Mouse (Mus musculus) lung, adult 18-20 months (tissue): ENCODE measurements around the gene Mreg.

Source experiments
- DNase-seq, 2 experiments: peaks; one replicate each; pipeline ENCODE4 v3.0.0; 2022; ENCODE audit warnings: mixed read lengths in 2 of 2

Gene Mreg

GRCm38 (mm10) chr1:72226887-72227481, 14.9 kb upstream of the Mreg start:
- no peak for DNase-seq

- DNase-seq: peak in 1 of 2 experiments; percentile 38
Observed at GRCm38 (mm10) chr1:72226172-72226886, 14.2 kb upstream of the Mreg start.

GRCm38 (mm10) chr1:72225720-72226171, 13.6 kb upstream of the Mreg start:
- peak; percentile 83 to 86 for DNase-seq

- DNase-seq: peak in 1 of 2 experiments; percentile 13
Observed at GRCm38 (mm10) chr1:72225054-72225718, 13.1 kb upstream of the Mreg start.

- DNase-seq: no peak
Observed at GRCm38 (mm10) chr1:72220008-72220407, 7.9 kb upstream of the Mreg start.

- DNase-seq: no peak
Observed at GRCm38 (mm10) chr1:72219116-72219515, 7.0 kb upstream of the Mreg start.

DNA sequence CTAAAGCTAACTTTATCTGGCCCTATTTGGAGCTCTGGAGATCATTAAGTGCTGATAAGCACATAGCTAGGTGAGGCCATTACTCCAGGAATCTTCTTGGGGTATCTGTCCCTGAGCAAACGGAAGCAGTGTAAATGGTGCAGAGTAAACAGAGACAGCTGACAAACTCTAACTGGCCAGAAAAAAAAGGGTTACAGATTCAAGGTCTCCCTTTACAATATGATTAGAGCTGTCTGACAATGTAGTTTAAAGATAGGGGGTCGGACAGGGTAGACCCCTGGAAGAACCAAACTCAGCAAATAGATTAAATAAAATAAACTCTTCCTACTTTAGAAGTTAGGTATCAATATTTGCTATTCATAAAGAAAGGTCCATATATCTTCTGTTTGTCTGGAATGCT, 6.5 kb upstream of the Mreg start:
- no peak for DNase-seq

- DNase-seq: no peak
Observed at GRCm38 (mm10) chr1:72216761-72217160, 4.7 kb upstream of the Mreg start.

- DNase-seq: no peak
Observed at GRCm38 (mm10) chr1:72215174-72215573, 3.1 kb upstream of the Mreg start.

DNA sequence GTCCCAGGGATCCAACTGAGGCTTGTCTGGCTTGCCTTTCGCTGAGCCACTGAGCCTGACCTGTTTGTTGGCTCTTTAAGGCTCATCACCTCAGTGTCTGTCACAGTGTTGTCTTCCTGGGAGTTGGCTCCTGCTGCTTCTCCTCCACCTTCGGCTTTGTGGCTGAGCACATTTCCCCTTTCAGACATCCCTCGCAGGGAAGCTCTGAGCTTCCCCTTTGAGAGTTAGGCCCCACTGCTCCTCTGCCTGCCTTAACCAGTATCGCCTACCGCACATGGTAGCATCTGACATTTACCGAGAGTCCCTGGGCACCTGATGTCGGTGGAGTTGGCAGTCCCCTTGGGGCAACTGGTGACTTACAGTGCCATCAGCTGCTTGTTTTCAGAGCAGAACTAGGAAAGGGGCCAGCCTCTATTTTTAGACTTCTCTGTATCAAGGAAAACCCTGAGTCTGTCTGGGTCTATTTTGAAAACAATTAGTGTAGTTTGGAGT, 2.4 kb upstream of the Mreg start:
- DNase-seq: no peak

DNA sequence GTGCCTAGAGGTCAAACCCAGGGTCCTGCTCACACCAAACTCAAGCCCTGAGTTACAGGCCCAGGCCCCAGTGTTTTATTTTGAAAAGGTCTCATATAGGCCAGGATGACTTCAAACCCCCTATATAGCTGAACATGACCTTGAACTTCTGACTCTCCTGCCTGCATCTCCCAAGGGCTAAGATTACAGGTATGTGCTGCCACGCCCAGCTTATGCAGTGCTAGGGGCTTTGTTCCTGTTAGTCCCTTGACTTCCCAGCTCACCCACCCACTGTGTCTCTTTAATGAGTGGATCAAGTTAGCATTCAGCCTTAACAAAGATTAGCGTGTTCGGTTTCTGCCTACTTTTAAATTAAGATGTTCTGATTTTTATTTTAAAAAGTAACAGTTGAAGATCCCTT, 1.8 kb upstream of the Mreg start:
- no peak for DNase-seq

DNA sequence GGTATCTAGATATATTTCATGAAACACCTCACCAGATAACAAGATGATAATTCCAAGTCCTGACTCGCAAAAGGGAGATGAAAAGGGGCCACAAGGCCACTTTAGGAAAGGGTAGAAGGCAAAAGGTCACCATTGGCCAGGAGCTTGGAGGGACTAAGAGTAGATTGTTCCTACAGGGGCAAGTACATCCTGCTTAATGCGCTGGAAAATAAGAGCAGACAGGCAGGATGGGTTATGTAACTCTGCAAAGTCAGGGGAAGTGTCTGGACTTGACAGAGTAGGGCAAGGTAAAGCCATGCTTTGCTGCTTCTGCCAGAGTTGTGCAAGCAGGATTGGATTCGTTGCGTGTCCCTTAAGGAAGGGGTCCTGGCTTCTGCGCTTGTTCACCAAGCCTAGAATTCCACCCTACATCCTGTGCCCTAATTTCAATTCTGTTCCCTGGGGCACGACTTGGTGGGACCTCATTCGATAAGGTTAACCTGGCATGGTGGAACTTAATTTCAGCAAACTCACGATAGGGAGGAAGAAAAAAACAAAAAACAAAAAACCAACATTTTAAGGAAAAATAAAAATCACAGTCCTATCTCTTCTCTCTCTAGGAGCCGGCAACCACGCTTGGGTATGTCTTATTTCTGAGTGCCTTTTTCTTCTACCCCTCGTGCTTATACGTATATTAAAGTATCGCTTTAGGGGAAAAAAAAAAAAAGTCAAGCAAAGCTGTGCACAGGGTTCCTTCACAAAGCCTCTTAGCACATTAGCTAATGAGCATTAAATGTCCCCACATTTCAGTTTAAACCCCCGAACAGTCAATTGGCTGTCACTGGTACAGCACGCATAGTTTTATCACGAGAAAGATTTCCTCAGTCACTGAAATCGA, 1.1 kb downstream of the Mreg start:
- DNase-seq: no peak

DNA sequence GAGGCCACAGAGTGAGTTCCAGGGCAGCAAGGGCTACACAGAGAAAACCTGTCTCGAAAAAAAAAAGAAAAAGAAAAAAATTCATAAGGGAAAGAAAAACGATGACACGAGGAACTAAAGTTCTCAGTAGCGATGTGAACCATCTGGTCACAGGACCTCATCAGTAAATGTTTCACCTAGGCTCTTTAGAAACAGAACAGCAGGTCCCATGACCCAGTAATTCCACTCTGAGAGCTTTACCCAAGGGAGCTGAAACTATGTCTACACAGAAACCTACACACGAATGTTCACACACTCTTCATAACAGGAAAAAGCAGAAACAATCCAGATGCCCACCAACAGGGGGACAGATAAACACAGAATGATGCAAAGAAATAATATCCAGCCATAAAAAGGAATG, 4.0 kb downstream of the Mreg start:
- DNase-seq: no peak

DNA sequence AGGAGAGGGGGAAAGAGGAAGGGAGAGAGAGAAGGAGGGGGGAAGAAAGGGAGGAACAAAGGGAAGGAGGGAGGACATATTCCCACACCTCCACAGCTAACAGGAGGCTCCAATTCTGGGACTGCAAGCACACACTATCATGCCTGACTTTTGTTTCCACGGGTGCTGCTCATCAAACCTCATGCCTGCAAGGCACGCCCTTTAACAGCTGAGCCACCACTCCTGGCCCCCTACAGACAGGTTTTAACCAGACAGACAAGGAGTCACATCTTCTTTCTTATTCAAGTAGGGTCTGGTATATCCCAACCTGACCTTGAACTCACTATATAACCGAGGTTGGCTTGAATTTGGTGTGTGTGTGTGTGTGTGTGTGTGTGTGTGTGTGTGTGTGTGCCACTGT, 7.0 kb downstream of the Mreg start:
- no peak for DNase-seq

- no peak for DNase-seq
Observed at GRCm38 (mm10) chr1:72203204-72203603, 8.9 kb downstream of the Mreg start.

GRCm38 (mm10) chr1:72202705-72203104, 9.4 kb downstream of the Mreg start:
- DNase-seq: no peak

- no peak for DNase-seq
Observed at GRCm38 (mm10) chr1:72202068-72202467, 10.0 kb downstream of the Mreg start.

- DNase-seq: no peak
Observed at GRCm38 (mm10) chr1:72201126-72201525, 11.0 kb downstream of the Mreg start.

GRCm38 (mm10) chr1:72198142-72198806, 13.8 kb downstream of the Mreg start:
- DNase-seq: no peak

DNA sequence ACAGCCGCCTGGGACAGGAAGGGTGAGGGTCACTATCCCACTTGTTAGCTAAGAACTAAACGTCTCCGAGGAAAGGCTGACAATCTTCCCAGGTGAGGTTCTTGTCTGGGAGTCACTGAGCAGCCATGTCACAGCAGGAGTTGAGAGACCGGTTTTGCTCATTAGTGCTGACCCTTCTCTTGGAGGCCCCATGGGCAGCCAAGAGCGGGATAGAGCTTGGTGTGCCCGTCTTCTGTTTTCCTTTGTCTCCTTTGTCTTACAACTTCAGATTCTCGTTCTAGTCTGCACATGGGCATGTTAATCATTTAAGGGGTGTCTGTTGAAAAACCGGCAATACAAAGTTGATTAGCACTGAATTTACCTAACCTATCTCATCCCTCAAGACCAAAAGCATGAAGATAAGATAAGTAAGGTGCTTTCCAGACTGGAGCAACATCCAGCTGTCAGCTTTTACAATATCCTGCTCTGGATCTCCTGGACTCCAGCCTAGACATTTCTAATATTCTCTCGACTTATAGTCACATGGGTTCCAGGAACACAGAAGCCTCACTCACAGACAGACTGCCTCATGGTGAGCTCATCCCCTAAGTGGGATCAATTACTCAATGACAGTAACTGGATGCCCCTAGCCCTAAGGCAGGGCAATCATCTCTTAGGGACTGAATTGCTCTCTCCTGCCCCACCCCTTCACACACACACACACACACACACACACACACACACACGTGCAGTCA, 15.3 kb downstream of the Mreg start:
- DNase-seq: no peak

DNA sequence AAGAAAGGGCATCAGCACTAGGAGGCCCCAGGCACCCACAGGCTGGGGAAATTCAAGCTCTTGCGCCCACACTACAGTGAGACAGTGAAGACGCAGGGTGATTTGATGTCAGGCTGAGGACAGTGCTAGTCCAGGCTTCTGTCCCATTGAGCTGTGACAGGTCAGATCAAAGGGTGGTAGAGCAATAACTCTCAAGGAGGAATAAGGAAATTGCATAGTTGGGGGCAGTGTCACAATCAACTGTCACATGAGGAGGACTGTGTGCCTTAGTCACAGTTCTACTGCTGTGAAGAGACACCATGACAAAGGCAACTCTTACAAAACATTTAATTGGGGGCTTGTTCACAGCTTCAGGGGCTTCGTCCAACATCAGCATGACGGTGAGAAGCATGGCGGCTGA, 16.0 kb downstream of the Mreg start:
- peak; percentile 23 to 40 for DNase-seq

DNA sequence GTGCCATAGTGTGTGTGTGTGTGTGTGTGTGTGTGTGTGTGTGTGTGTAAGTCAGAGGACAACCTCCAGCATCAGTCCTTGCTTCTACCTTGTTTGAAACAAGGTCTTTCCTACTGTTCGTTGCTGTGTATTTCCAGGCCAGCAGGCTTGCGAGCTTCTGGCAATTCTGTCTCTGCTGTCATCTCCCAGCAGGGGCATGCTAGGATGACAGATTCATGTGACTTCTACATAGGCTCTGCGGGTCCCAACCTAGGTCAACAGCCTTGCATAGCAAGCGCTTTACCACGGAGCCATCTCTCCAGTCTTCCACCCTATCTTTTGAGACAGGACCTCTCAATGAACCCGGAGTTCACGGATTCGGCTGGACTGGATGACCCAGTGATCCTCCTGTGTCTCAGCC, 20.7 kb downstream of the Mreg start:
- no peak for DNase-seq
